Mouse (Mus musculus): ENCODE results near the gene Ctsl. TPM values are rescaled to one million over a fixed set of nuclear protein-coding genes. Genes with fewer than 3 reads are reported as not detected.
A peak's percentile ranks its signal among the peaks of the same experiment; 100 is the strongest.

The Ctsl gene
- polyA plus RNA-seq (2015; fragmentation: Nextera tagmentation; extraction: Ambion mirVana), result 1,130 and 1,294 TPM in 2 replicates

- DNase-seq (peak; percentile 95), ATAC-seq (peak; percentile 97)
- Histone ChIP-seq H3K27me3 (ENCODE audit: insufficient read depth, low read length) (no peaks in the 10 kb centered on the region), H3K4me2 (ENCODE audit: low read depth, low read length) (peak within 1 kb of the TSS; percentile 94), H3K9ac (replicated peaks) (peak within 1 kb of the TSS; percentile 91), H3K27ac (ENCODE audit: low read depth) (peak within 1 kb of the TSS; percentile 88), H3K36me3 (replicated peaks; ENCODE audit: insufficient read depth, low read length) (peaks cover 23% of the 10 kb centered on the region), H3K4me3 (ENCODE audit: low read depth, low read length) (peak within 1 kb of the TSS; percentile 84), H3K9me3 (ENCODE audit: low read length) (no peaks in the 10 kb centered on the region), H3K4me1 (ENCODE audit: insufficient read depth) (peaks cover 6% of the 10 kb centered on the region)
- TF ChIP-seq EP300 (IDR thresholded peaks at IDR 0.05; ENCODE audit: low read depth) (peak; percentile 69), CTCF (IDR thresholded peaks at IDR 0.05; ENCODE audit: low read depth) (no peak)
- WGBS (ENCODE audit: insufficient replicate concordance), result under 1% methylated on average over 42 of the region's 43 CpGs
Measured at GRCm38 (mm10) chr13:64370173-64370940, at the start of gene Ctsl. Gene Ctsl, minus strand, starts transcription at chr13:64370890.

- H3K4me2 ChIP-seq (ENCODE audit: low read depth, low read length), result no peak overlapping the region
- WGBS (ENCODE audit: insufficient replicate concordance), result 61% methylated on average over 5 of the region's 5 CpGs
- TF ChIP-seq CTCF (IDR thresholded peaks at IDR 0.05; ENCODE audit: low read depth) (no peak), EP300 (IDR thresholded peaks at IDR 0.05; ENCODE audit: low read depth) (no peak)
- DNase-seq (no peak), ATAC-seq (no peak)
- H3K4me1 ChIP-seq (ENCODE audit: insufficient read depth), result peaks cover 5% of the 10 kb centered on the region
- no peak overlapping the region for H3K27ac ChIP-seq (ENCODE audit: low read depth)
- no peak overlapping the region for H3K4me3 ChIP-seq (ENCODE audit: low read depth, low read length)
- H3K9ac ChIP-seq (replicated peaks), result no peak overlapping the region
- no peaks in the 10 kb centered on the region for H3K36me3 ChIP-seq (replicated peaks; ENCODE audit: insufficient read depth, low read length)
- no peaks in the 10 kb centered on the region; the same call in 1 of the 2 replicates for H3K9me3 ChIP-seq (ENCODE audit: low read length)
- H3K27me3 ChIP-seq (ENCODE audit: insufficient read depth, low read length), result no peaks in the 10 kb centered on the region
Measured at GRCm38 (mm10) chr13:64416955-64417601, 46.4 kb upstream of the Ctsl start.

GRCm38 (mm10) chr13:64415659-64416058, 45.0 kb upstream of the Ctsl start:
- DNase-seq (no peak), ATAC-seq (no peak)
- WGBS (ENCODE audit: insufficient replicate concordance), result 78% methylated on average over 2 of the region's 2 CpGs
- no peaks in the 10 kb centered on the region; the same call in 1 of the 2 replicates for H3K9me3 ChIP-seq (ENCODE audit: low read length)
- H3K4me1 ChIP-seq (ENCODE audit: insufficient read depth), result peaks cover 11% of the 10 kb centered on the region
- TF ChIP-seq CTCF (IDR thresholded peaks at IDR 0.05; ENCODE audit: low read depth), result no peak
- H3K4me3 ChIP-seq (ENCODE audit: low read depth, low read length), result no peak overlapping the region
- H3K27me3 ChIP-seq (ENCODE audit: insufficient read depth, low read length), result no peaks in the 10 kb centered on the region
- H3K36me3 ChIP-seq (replicated peaks; ENCODE audit: insufficient read depth, low read length), result no peaks in the 10 kb centered on the region
- H3K27ac ChIP-seq (ENCODE audit: low read depth), result no peak overlapping the region
- no peak overlapping the region for H3K4me2 ChIP-seq (ENCODE audit: low read depth, low read length)
- H3K9ac ChIP-seq (replicated peaks), result no peak overlapping the region

- H3K9ac ChIP-seq (replicated peaks), result no peak overlapping the region
- H3K4me2 ChIP-seq (ENCODE audit: low read depth, low read length), result no peak overlapping the region
- peaks cover 19% of the 10 kb centered on the region for H3K4me1 ChIP-seq (ENCODE audit: insufficient read depth)
- no peaks in the 10 kb centered on the region; the same call in 1 of the 2 replicates for H3K9me3 ChIP-seq (ENCODE audit: low read length)
- no peak overlapping the region for H3K27ac ChIP-seq (ENCODE audit: low read depth)
- TF ChIP-seq EP300 (IDR thresholded peaks at IDR 0.05; ENCODE audit: low read depth) (peak; percentile 47; the same call in 1 of the 2 replicates), CTCF (IDR thresholded peaks at IDR 0.05; ENCODE audit: low read depth) (no peak)
- H3K36me3 ChIP-seq (replicated peaks; ENCODE audit: insufficient read depth, low read length), result no peaks in the 10 kb centered on the region
- no peak overlapping the region for H3K4me3 ChIP-seq (ENCODE audit: low read depth, low read length)
- WGBS (ENCODE audit: insufficient replicate concordance), result 65% methylated on average over 2 of the region's 2 CpGs
- ATAC-seq (no peak), DNase-seq (no peak)
- no peaks in the 10 kb centered on the region for H3K27me3 ChIP-seq (ENCODE audit: insufficient read depth, low read length)
Measured at GRCm38 (mm10) chr13:64412752-64413257, 42.1 kb upstream of the Ctsl start.

- H3K4me3 ChIP-seq (ENCODE audit: low read depth, low read length), result no peak overlapping the region
- ATAC-seq, result peak; percentile 73
- no peak overlapping the region for H3K27ac ChIP-seq (ENCODE audit: low read depth)
Measured at GRCm38 (mm10) chr13:64411282-64411681, 40.6 kb upstream of the Ctsl start.

GRCm38 (mm10) chr13:64410604-64411003, 39.9 kb upstream of the Ctsl start:
- Histone ChIP-seq H3K4me2 (ENCODE audit: low read depth, low read length) (peak overlapping the region; percentile 10; the same call in 1 of the 2 replicates), H3K27ac (ENCODE audit: low read depth) (no peak overlapping the region), H3K4me1 (ENCODE audit: insufficient read depth) (peaks cover 20% of the 10 kb centered on the region; the same call in 1 of the 2 replicates), H3K36me3 (replicated peaks; ENCODE audit: insufficient read depth, low read length) (no peaks in the 10 kb centered on the region), H3K27me3 (ENCODE audit: insufficient read depth, low read length) (no peaks in the 10 kb centered on the region), H3K4me3 (ENCODE audit: low read depth, low read length) (no peak overlapping the region), H3K9ac (replicated peaks) (no peak overlapping the region), H3K9me3 (ENCODE audit: low read length) (no peaks in the 10 kb centered on the region; the same call in 1 of the 2 replicates)
- ATAC-seq, result peak; percentile 67
- TF ChIP-seq CTCF (IDR thresholded peaks at IDR 0.05; ENCODE audit: low read depth), result no peak
- no peak for TF ChIP-seq EP300 (IDR thresholded peaks at IDR 0.05; ENCODE audit: low read depth)
- no peak for DNase-seq
- 41% methylated on average over 5 of the region's 5 CpGs for WGBS (ENCODE audit: insufficient replicate concordance)

More at GRCm38 (mm10) chr13:64411282-64411681, 40.6 kb upstream of the Ctsl start:
- Histone ChIP-seq H3K9ac (replicated peaks) (no peak overlapping the region), H3K27me3 (ENCODE audit: insufficient read depth, low read length) (no peaks in the 10 kb centered on the region), H3K9me3 (ENCODE audit: low read length) (no peaks in the 10 kb centered on the region; the same call in 1 of the 2 replicates), H3K4me2 (ENCODE audit: low read depth, low read length) (peak overlapping the region; percentile 10; the same call in 1 of the 2 replicates), H3K36me3 (replicated peaks; ENCODE audit: insufficient read depth, low read length) (no peaks in the 10 kb centered on the region), H3K4me1 (ENCODE audit: insufficient read depth) (peaks cover 20% of the 10 kb centered on the region; the same call in 1 of the 2 replicates)
- DNase-seq, result no peak
- WGBS (ENCODE audit: insufficient replicate concordance), result 58% methylated on average over 2 of the region's 2 CpGs
- TF ChIP-seq EP300 (IDR thresholded peaks at IDR 0.05; ENCODE audit: low read depth) (peak; percentile 89), CTCF (IDR thresholded peaks at IDR 0.05; ENCODE audit: low read depth) (no peak)

Measured in liver, postnatal 0 days (tissue).